ENCODE assay signal across 25 mouse cellular contexts in the genomic region with DNA sequence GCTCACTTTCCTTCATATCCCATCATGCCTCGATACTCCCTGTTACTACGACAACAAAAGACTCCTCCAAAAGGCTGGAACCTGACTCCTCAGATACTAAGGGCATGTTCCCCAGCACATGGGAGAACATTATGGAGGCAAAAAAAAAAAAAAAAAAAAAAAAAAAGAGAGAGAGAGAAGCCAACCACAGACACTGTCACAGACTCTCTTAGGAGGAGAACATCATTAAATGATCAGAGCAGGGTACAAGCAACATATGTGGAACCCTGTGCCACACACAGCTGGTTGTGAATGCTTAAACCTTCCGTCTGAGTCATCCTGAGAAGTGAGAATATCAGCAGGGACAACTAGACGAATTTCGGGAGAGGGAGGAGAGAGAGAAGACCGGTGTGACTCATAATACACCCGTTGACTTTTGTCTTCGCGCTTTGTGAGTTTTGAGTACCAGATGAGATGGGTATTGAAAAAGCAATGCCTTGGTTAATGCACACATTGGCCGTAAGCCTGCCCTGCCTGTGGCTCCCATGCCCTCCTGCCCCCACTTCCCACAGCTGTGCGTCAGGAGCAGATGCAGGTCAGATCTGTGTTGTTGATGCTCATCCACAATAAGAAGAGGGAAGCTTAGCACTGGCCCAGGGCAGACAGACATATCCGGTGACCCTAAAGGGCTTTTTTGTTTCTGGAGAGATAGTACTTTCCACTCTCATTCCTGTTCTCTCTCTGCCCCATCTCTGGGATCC. TPM values are rescaled to one million over a fixed set of nuclear protein-coding genes. Genes with fewer than 3 reads are reported as not detected.
DNase-seq lines count a peak whose midpoint lies in the region; ATAC-seq and TF ChIP-seq lines count a peak whose summit lies in the region.
"Had no signal": no experiment of that assay in that cellular context is flagged by ENCODE, and none has a peak within 500 bp of the region (broad histone marks: within the 10 kb centered on the region; RNA-seq: fewer than 3 reads in every experiment).

No protein-coding gene starts in this region.

- no peaks in the 10 kb centered on the region for H3K27me3 ChIP-seq in embryonic facial prominence, embryonic 14.5 days (replicated peaks; ENCODE audit: control insufficient read depth, insufficient read depth, low read length)
- H3K27me3 ChIP-seq in embryonic facial prominence, embryonic 10.5 days (replicated peaks; ENCODE audit: low read depth, poor library complexity, severe bottlenecking): peaks cover 47% of the 10 kb centered on the region
- H3K27me3 ChIP-seq in C2C12 (ENCODE audit: control insufficient read depth, insufficient read depth, insufficient read length): no peaks in the 10 kb centered on the region
- peaks cover 9% of the 10 kb centered on the region for H3K27me3 ChIP-seq in limb, embryonic 10.5 days (ENCODE audit: low read depth, poor library complexity, severe bottlenecking)
- no peaks in the 10 kb centered on the region for H3K27me3 ChIP-seq in cerebellum, adult 2 months (ENCODE audit: control insufficient read depth, insufficient read depth, low read length)
- H3K27me3 ChIP-seq: Patski had no signal

- H3K79me2 ChIP-seq in C2C12 (ENCODE audit: control insufficient read depth, insufficient read depth): no peaks in the 10 kb centered on the region

- no peak for TF ChIP-seq POLR2A in cerebellum, adult 2 months (IDR thresholded peaks at IDR 0.05; ENCODE audit: borderline replicate concordance, insufficient read depth, low read length)

- ATAC-seq in embryonic facial prominence, embryonic 14.5 days (ENCODE audit: low read depth): peak; percentile 48; the same call in 1 of the 2 replicates
- ATAC-seq: activated CD4-positive, CD25-positive, alpha-beta regulatory T cell, adult 4 months; forebrain, embryonic 14.5 days; hindbrain, embryonic 16.5 days; Patski had no signal

- no peak overlapping the region for H3K4me3 ChIP-seq in embryonic facial prominence, embryonic 14.5 days (ENCODE audit: low read depth, low read length)
- H3K4me3 ChIP-seq in embryonic facial prominence, embryonic 10.5 days: no peak overlapping the region
- no peak overlapping the region for H3K4me3 ChIP-seq in C2C12 (ENCODE audit: insufficient read depth, poor library complexity, severe bottlenecking)
- no peak overlapping the region for H3K4me3 ChIP-seq in limb, embryonic 10.5 days
- no peak overlapping the region for H3K4me3 ChIP-seq in cerebellum, adult 2 months (replicated peaks; ENCODE audit: insufficient read depth, low read depth, low read length)
- H3K4me3 ChIP-seq: embryonic facial prominence, embryonic 12.5 days; heart, embryonic 10.5 days; hindbrain, embryonic 12.5 days had no signal

- 53% methylated on average over 12 of the region's 12 CpGs for WGBS in embryonic facial prominence, embryonic 14.5 days
- WGBS in embryonic facial prominence, embryonic 10.5 days: 64% methylated on average over 12 of the region's 12 CpGs
- 84% methylated on average over 12 of the region's 12 CpGs for WGBS in limb, embryonic 10.5 days
- 67% methylated on average over 12 of the region's 12 CpGs for WGBS in cerebellum, adult 2 months

- H3K9me3 ChIP-seq in embryonic facial prominence, embryonic 14.5 days (ENCODE audit: control insufficient read depth, low read length): no peaks in the 10 kb centered on the region
- no peaks in the 10 kb centered on the region for H3K9me3 ChIP-seq in embryonic facial prominence, embryonic 10.5 days
- H3K9me3 ChIP-seq in limb, embryonic 10.5 days (replicated peaks): no peaks in the 10 kb centered on the region
- H3K9me3 ChIP-seq: embryonic facial prominence, embryonic 12.5 days; G1E; heart, embryonic 10.5 days; hindbrain, embryonic 12.5 days had no signal

- no peak overlapping the region for H3ac ChIP-seq in C2C12 (ENCODE audit: control insufficient read depth, insufficient read length, low read depth)

- peaks cover 32% of the 10 kb centered on the region for H3K4me1 ChIP-seq in embryonic facial prominence, embryonic 14.5 days (ENCODE audit: control insufficient read depth, insufficient read depth, low read length)
- H3K4me1 ChIP-seq in embryonic facial prominence, embryonic 10.5 days: peaks cover 54% of the 10 kb centered on the region
- H3K4me1 ChIP-seq in limb, embryonic 10.5 days: peaks cover 56% of the 10 kb centered on the region
- no peaks in the 10 kb centered on the region; the same call in 1 of the 2 replicates for H3K4me1 ChIP-seq in cerebellum, adult 2 months (ENCODE audit: control insufficient read depth, insufficient read depth, low read length)

- no peaks in the 10 kb centered on the region for H3K79me3 ChIP-seq in C2C12 (ENCODE audit: low read depth)

- no peaks in the 10 kb centered on the region for H3K36me3 ChIP-seq in embryonic facial prominence, embryonic 14.5 days (ENCODE audit: control insufficient read depth, insufficient read depth, low read length)
- no peaks in the 10 kb centered on the region for H3K36me3 ChIP-seq in embryonic facial prominence, embryonic 10.5 days (replicated peaks)
- H3K36me3 ChIP-seq in C2C12 (ENCODE audit: control insufficient read depth, insufficient read depth): no peaks in the 10 kb centered on the region
- H3K36me3 ChIP-seq in limb, embryonic 10.5 days: no peaks in the 10 kb centered on the region
- H3K36me3 ChIP-seq: embryonic facial prominence, embryonic 12.5 days; G1E; heart, embryonic 10.5 days; hindbrain, embryonic 12.5 days had no signal

- DNase-seq in embryonic facial prominence, embryonic 14.5 days (ENCODE audit: low spot score): no peak
- no peak for DNase-seq in embryonic facial prominence, embryonic 10.5 days (ENCODE audit: low spot score)
- DNase-seq in frontal cortex, adult 2 months (ENCODE audit: extremely low spot score in 1 of 2, low spot score in 1 of 2): peak; percentile 39 to 62
- DNase-seq in frontal cortex, postnatal 25 days (ENCODE audit: low spot score in 2 of 2): no peak
- DNase-seq in limb, embryonic 10.5 days (ENCODE audit: low spot score): no peak
- DNase-seq in cerebellum, adult 2 months: no peak
- no peak for DNase-seq in embryo, embryonic 10.5 days (ENCODE audit: low spot score)
- DNase-seq: adrenal gland, postnatal 14 days; cerebellum, adult 18-20 months; cerebellum, postnatal 10 days; embryo, embryonic 11 days; gastrocnemius, postnatal 10 days; heart, adult 18-20 months; heart, postnatal 10 days; heart, postnatal 4 days; kidney, adult 11 months had no signal

- no peak overlapping the region for H3K9ac ChIP-seq in embryonic facial prominence, embryonic 14.5 days (ENCODE audit: low read depth, low read length)
- H3K9ac ChIP-seq: embryonic facial prominence, embryonic 12.5 days; hindbrain, embryonic 12.5 days had no signal

- no peak overlapping the region for H3K4me2 ChIP-seq in embryonic facial prominence, embryonic 14.5 days (ENCODE audit: low read depth, low read length)
- H3K4me2 ChIP-seq: embryonic facial prominence, embryonic 12.5 days; hindbrain, embryonic 12.5 days had no signal

- TF ChIP-seq CTCF in C2C12 (IDR thresholded peaks at IDR 0.05; ENCODE audit: control insufficient read depth, insufficient read depth, insufficient read length): no peak
- TF ChIP-seq CTCF in cerebellum, adult 2 months (IDR thresholded peaks at IDR 0.05; ENCODE audit: borderline replicate concordance, insufficient read depth, low read depth, low read length): no peak

- H3K27ac ChIP-seq in embryonic facial prominence, embryonic 14.5 days (replicated peaks; ENCODE audit: low read depth, low read length): no peak overlapping the region
- H3K27ac ChIP-seq in embryonic facial prominence, embryonic 10.5 days (replicated peaks): no peak overlapping the region
- peak overlapping the region; percentile 44 for H3K27ac ChIP-seq in limb, embryonic 10.5 days
- H3K27ac ChIP-seq in cerebellum, adult 2 months (ENCODE audit: insufficient read depth, low read length): no peak overlapping the region
- H3K27ac ChIP-seq: embryonic facial prominence, embryonic 12.5 days; heart, embryonic 10.5 days; hindbrain, embryonic 12.5 days had no signal

TF ChIP-seq in C2C12, 6 proteins besides CTCF, POLR2A, EP300 and RAD21:
- TF ChIP-seq CEBPB (IDR thresholded peaks at IDR 0.05; ENCODE audit: low read depth): no peak
- TF ChIP-seq FOSL1 (IDR thresholded peaks at IDR 0.05; ENCODE audit: insufficient read depth, low read length, poor library complexity, severe bottlenecking): peak; percentile 33
- peak; percentile 40 for TF ChIP-seq MYOD1 (IDR thresholded peaks at IDR 0.05; ENCODE audit: control insufficient read depth, insufficient read length, low read depth)

RNA-seq across cellular contexts. Expression of a gene that starts 34.8 kb away (rescaled TPM):
- 49.8 and 53.5 TPM in 2 replicates for polyA plus RNA-seq in embryonic facial prominence, embryonic 14.5 days (2014; fragmentation: Nextera tagmentation; extraction: Ambion mirVana)
- 43.3 and 47.2 TPM in 2 replicates for polyA plus RNA-seq in embryonic facial prominence, embryonic 10.5 days (2016; fragmentation: Nextera tagmentation; extraction: Ambion mirVana)
- polyA plus RNA-seq in frontal cortex, adult 2 months (2012; rRNA removed): 25.2 and 25.6 TPM in 2 replicates
- 41.9 TPM for polyA plus RNA-seq in C2C12 (2012; fragmentation: generic; extraction: Trizol)
- 39.5 and 45.5 TPM in 2 replicates for polyA plus RNA-seq in limb, embryonic 10.5 days (2016; fragmentation: Nextera tagmentation; extraction: Ambion mirVana)
- polyA plus RNA-seq in cerebellum, adult 2 months (2012; rRNA removed): 22.4 and 24.5 TPM in 2 replicates
- polyA plus RNA-seq: activated CD4-positive, CD25-positive, alpha-beta regulatory T cell, adult 4 months had no signal

Comparison
In these comparisons a context has a peak if more than half of its experiments do, and no peak if none do; other contexts are left out.
1. DNase-seq: peak in frontal cortex, adult 2 months (2 of 2); none in embryonic facial prominence, embryonic 14.5 days (single experiment), embryonic facial prominence, embryonic 10.5 days (single experiment), frontal cortex, postnatal 25 days (0 of 2), limb, embryonic 10.5 days (single experiment), cerebellum, adult 2 months (0 of 2) and embryo, embryonic 10.5 days (single experiment).